Mouse (Mus musculus) lung, postnatal 0 days (tissue): ENCODE data around the gene Kantr.
"Not testable (repeated sequence)": the region's sequence is repeated elsewhere in the genome, so short reads cannot be mapped to it uniquely, and the experiment has no call there.

Experiments used
- CTCF ChIP-seq: IDR thresholded peaks from 2 replicates; pipeline ENCODE4 v1.5.1; 2016; ENCODE audit warnings: antibody characterized with exemption, mild to moderate bottlenecking
- EP300 ChIP-seq: IDR thresholded peaks from 2 replicates; pipeline ENCODE4 v1.6.1; 2016; ENCODE audit warnings: antibody characterized with exemption, mild to moderate bottlenecking, control low read depth

DNA sequence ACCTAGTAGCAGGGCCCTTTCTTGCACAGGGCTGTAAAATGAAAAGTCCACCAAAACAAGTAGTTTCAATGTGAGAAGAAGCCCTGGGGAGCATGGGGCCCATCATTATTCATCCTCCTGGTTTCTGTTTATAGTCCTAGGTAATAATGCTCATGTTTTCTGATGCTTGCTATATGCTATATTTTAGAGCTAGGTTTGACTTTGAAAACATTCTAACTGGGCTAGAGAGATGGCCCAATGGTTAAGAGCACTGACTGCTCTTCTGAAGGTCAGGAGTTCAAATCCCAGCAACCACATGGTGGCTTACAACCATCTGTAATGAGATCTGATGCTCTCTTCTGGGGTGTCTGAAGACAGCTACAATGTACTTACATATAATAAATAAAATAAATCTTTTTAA lies 2.1 kb upstream of the Kantr start:
- TF ChIP-seq CTCF, EP300: not testable (repeated sequence)
